ENCODE assay signal across 8 mouse cellular contexts in genomic region chr13:23573898-23574524, GRCm38 (mm10). TPM values are rescaled to one million over a fixed set of nuclear protein-coding genes. Genes with fewer than 3 reads are reported as not detected.
A peak's percentile ranks its signal among the peaks of the same experiment; 100 is the strongest.
DNase-seq lines count a peak whose midpoint lies in the region; ATAC-seq lines count a peak whose summit lies in the region.

TSS of gene Hist1h2bf (minus strand) at chr13:23574196.
TSS of gene Hist1h2ad (plus strand) at chr13:23574381.

- ATAC-seq in megakaryocyte, adult 5-6 weeks (ENCODE audit: poor library complexity, severe bottlenecking) = peak; percentile 80

- peak; percentile 36 to 65 for DNase-seq in adrenal gland, adult 18-20 months (ENCODE audit: low spot score in 2 of 2)
- peak; percentile 99 for DNase-seq in embryo, embryonic 10.5 days (ENCODE audit: low spot score)
- DNase-seq in gastrocnemius, postnatal 10 days = peak; percentile 75
- peak; percentile 98 for DNase-seq in induced T-regulatory cell, adult 2 months (ENCODE audit: low read depth)
- peak; percentile 74 to 96 for DNase-seq in left cerebral cortex, adult 8-10 months (ENCODE audit: low spot score in 2 of 2)
- DNase-seq in right cerebral cortex, adult 18-20 months = peak; percentile 95
- peak; percentile 48 for DNase-seq in urinary bladder, postnatal 10 days (ENCODE audit: low spot score)

RNA-seq across cellular contexts. Expression of gene Hist1h2bf, which starts in this region (rescaled TPM):
- total RNA-seq in adrenal gland, adult 18-20 months (2021) = 10 to 100 TPM; 15.9 to 21.9 TPM
- total RNA-seq in gastrocnemius, postnatal 10 days (2021) = 100 to 1,000 TPM; 121 to 140 TPM
- 10 to 100 TPM; 23.0 to 26.4 (median 24.2) TPM for total RNA-seq in left cerebral cortex, adult 8-10 months (2022)
- total RNA-seq in megakaryocyte, adult 5-6 weeks (2015) = 449 and 490 TPM in 2 replicates
- 736 and 744 TPM in 2 replicates for total RNA-seq in megakaryocyte, adult 5-6 weeks (2017)

RNA-seq across cellular contexts. Expression of gene Hist1h2ad, which starts in this region (rescaled TPM):
- 1 to 10 TPM; 5.6 to 6.1 TPM for total RNA-seq in adrenal gland, adult 18-20 months (2021)
- 10 to 100 TPM; 16.0 to 20.6 TPM for total RNA-seq in gastrocnemius, postnatal 10 days (2021)
- 1 to 10 TPM; 1.3 to 6.6 (median 3.8) TPM for total RNA-seq in left cerebral cortex, adult 8-10 months (2022)
- total RNA-seq in megakaryocyte, adult 5-6 weeks (2015) = 3.2 and 3.6 TPM in 2 replicates
- 93.7 and 99.2 TPM in 2 replicates for total RNA-seq in megakaryocyte, adult 5-6 weeks (2017)

Comparison
In these comparisons a context has a peak if more than half of its experiments do, and no peak if none do; other contexts are left out.
1. Peak in every context shown above with its lines: DNase-seq and ATAC-seq.
2. RNA of gene Hist1h2bf (total RNA-seq): 449 to 744 TPM in megakaryocyte, adult 5-6 weeks and 121 to 140 TPM in gastrocnemius, postnatal 10 days; 23.0 to 26.4 TPM in left cerebral cortex, adult 8-10 months and 15.9 to 21.9 TPM in adrenal gland, adult 18-20 months; every median in the first group is over 4 times any median in the second.
3. DNase-seq: peak in every context shown above with its lines; median percentile 99 in embryo, embryonic 10.5 days; 98 in induced T-regulatory cell, adult 2 months; 95 in right cerebral cortex, adult 18-20 months; 85 in left cerebral cortex, adult 8-10 months; 75 in gastrocnemius, postnatal 10 days; 50 in adrenal gland, adult 18-20 months; 48 in urinary bladder, postnatal 10 days.